Mouse (Mus musculus) cerebellum, adult 2 months (tissue): ENCODE data around the gene Atp1b2.

Source experiments
- CTCF ChIP-seq: fragments of 200-500 bp; IDR thresholded peaks from 2 replicates; pipeline ENCODE4 v1.5.1; 2011; ENCODE audit warnings: low read depth, mild to moderate bottlenecking, control low read depth, low read length, moderate library complexity, borderline replicate concordance; ENCODE audit not compliant: insufficient read depth
- POLR2A ChIP-seq: fragments of 200-500 bp; IDR thresholded peaks from 2 replicates; pipeline ENCODE4 v1.6.1; 2011; ENCODE audit warnings: low read length, control low read depth, borderline replicate concordance; ENCODE audit not compliant: insufficient read depth

DNA sequence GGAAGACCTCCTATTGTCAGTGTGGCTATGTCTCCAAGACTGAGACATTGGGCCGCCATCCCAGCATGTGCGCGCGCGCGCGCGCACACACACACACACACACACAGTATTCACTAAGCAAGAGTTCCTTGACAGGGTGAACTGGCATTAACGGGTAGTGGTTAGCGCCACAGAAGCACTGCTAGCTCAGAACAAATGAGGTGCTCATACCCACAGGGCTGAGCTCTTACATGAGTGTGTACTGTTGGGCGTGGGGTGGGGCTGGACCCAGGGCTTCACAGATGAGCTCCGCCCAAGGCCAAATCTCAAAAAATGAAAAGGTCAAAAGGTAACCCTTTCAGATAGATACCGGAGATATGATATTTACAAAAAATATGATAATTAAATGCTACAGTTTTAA, 20.8 kb downstream of the Atp1b2 start:
- TF ChIP-seq CTCF: no peak
- TF ChIP-seq POLR2A: no peak
